Mouse (Mus musculus) megakaryocyte progenitor cell, adult 5-6 weeks (primary cell): ENCODE results near the gene Gm20388. TPM values are rescaled to one million over a fixed set of nuclear protein-coding genes. Genes with fewer than 3 reads are reported as not detected.

ENCODE experiments used
- ATAC-seq: replicated peaks from 2 replicates; pipeline ENCODE4 v1.8.0; 2016; ENCODE audit warnings: mild to moderate bottlenecking, moderate TSS enrichment, inconsistent platforms; ENCODE audit not compliant: poor library complexity
- total RNA-seq, 2 experiments: library from RNA; stranded (forward) in 1 of 2; stranded (reverse) in 1 of 2; fragments of 157-497, 149-512 nt in 1 of 2; fragments of 200-1000 nt in 1 of 2; gene quantifications; 2 replicates each; pipeline versions ENCODE4 v1.2.3 to v1.2.4; 2015 to 2017

Gm20388 gene
- total RNA-seq, 2 experiments from 2014 or later = 18.6 TPM; not detected in 1

- ATAC-seq = no peak
Observed at GRCm38 (mm10) chr8:120472230-120472629, 561.6 kb downstream of the Gm20388 start.

DNA sequence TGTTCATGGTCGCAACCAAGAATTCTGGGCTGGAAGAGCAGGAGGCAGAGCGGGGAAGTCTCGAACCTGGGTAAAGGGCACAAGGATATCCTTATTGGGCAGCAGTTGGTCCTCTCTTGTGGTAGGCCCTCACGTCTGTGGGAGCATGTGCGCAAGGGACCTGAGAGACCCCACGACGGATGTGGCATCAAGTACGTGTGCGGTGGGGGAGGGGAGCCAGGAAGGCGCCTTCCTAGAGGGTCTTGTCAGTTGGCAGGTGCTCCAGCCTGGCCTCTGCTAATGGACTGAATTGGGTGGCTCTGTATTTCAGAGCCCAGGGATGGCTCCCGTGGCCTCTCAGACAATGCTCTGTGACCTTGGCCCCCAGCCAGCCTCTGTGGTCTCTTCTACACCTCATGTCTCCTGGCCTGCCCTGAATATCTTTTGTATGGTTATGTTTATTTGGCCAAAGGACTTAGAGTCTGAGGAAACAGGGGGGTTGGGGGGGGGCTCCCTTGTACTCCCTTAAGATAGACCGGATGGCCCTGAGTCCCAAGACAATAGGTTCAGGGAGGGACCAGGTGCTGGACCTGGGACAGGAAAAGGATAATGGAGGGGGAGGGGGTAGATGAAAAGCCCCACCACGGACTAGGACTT, 563.2 kb downstream of the Gm20388 start:
- no peak for ATAC-seq

DNA sequence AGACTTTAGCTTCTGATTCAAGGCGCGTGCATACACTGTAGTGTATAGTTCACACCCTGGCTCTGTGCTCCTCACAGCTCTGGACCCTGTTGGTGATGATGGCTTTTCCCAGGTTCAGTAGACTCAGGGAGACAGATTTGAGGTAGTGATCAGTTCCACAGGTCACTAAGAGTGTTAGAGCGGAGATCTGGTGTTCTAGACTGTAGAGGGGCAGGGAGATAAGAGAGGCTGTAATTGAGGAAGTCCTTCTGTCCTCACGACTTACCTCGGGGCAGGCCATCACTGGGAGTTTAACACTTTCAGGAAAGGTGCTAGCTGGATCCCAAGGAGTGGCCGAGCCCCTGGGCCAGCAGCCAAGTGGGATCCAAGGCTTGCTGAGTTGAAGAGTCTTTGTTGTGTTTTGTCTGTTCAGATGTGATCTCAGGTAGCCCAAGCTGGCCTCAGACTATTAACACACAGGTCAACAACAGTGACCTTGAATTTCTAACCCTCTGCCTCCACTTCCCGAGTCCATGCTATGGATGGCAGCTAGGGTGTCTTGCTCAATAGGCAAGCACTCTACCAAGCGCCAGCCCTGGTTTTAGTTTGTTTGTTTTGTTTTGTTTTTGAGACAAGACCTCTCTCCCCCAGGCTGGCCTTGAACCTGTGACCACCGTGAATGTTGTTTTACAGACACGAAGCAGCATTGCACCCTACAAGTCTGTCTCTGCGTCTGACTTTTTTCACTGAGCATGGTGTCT, 564.0 kb downstream of the Gm20388 start:
- no peak for ATAC-seq

- peak; percentile 81 for ATAC-seq
Observed at GRCm38 (mm10) chr8:120475462-120476201, 565.0 kb downstream of the Gm20388 start.

DNA sequence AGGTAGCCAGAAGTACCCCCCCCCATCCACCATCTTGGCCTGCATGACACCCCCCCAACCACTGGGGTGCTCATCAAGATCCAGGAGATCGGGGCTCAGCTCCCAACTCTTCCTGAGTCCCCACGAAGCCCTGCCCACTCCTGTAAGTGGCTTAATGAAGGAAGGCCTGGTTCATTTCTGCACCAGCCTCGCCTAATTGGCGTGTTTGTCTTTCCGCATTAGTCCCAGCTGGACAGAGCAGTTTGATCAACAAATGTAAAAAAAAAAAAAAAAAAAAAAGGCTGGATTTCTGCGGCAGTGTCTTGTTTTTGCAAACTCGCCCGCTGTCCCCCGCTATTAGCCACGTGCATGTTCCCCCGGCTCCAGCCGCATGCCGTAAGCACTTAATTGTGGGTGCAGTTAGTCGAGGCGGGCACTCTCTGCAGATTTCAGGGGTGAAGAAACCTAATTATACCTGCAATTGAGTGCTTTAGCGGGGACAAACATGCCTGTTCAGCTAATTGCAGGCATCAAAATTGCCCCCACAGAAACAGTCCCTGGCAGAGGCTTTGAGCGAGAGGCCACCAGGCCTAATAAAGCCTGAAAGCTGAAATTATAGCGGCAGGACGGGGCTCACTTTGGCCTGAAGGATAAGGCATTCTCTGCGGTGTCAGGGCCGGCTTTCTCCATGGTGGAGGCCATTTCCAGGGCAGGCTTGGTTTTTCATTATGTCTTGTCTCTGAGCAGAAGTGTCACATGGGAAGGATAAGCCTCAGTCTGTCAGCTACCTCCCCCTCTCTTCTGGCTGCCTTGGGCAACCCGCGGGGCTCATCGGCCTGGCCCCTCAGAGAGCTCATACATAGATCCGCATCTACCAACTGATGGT, 566.3 kb downstream of the Gm20388 start:
- no peak for ATAC-seq

GRCm38 (mm10) chr8:120478754-120479153, 568.1 kb downstream of the Gm20388 start:
- no peak for ATAC-seq

DNA sequence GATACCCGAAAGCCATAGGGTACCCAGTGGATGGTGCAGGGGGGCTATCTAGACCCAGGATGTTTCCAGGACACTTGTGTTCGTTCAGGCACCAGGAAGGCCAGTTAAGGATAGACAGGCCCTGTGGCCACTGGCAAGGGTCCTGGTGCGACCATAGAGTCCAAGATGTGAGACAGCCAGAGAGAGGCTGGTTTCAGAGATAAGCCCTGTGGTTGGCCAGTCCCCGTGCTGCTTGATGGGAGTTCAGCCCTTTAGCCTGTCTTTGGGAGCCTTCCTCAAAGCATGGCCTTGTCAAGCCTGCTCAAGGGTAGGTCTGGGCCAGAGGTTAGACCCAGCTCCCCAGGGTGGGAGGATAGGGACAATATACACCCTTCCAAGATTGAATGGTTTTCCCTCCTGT, 569.0 kb downstream of the Gm20388 start:
- no peak for ATAC-seq

- ATAC-seq = no peak
Observed at GRCm38 (mm10) chr8:120482015-120482689, 571.5 kb downstream of the Gm20388 start.

GRCm38 (mm10) chr8:120484460-120484859, 573.8 kb downstream of the Gm20388 start:
- ATAC-seq = no peak

DNA sequence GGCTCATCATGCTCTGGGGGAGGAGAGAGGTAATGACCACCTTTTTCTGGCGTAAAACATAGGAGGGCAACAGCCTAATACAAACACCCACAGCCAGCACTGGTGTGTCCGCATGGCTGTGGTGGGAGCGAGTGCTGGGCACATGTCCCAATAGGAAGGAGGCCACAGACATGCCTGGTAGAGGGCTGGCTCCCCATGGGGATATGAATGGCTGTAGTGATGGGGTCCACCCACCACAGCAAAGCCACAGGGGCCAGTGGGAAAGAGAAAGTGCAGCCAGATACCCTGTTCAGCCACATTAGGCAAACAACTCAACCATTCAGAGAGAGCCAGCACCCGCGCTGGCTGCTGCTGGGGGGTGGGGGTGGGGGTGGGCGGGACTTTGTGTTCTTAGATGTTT, 574.5 kb downstream of the Gm20388 start:
- ATAC-seq = peak; percentile 0; the same call in 1 of the 2 replicates

- peak; percentile 21 for ATAC-seq
Observed at GRCm38 (mm10) chr8:120485551-120486476, 575.2 kb downstream of the Gm20388 start.

DNA sequence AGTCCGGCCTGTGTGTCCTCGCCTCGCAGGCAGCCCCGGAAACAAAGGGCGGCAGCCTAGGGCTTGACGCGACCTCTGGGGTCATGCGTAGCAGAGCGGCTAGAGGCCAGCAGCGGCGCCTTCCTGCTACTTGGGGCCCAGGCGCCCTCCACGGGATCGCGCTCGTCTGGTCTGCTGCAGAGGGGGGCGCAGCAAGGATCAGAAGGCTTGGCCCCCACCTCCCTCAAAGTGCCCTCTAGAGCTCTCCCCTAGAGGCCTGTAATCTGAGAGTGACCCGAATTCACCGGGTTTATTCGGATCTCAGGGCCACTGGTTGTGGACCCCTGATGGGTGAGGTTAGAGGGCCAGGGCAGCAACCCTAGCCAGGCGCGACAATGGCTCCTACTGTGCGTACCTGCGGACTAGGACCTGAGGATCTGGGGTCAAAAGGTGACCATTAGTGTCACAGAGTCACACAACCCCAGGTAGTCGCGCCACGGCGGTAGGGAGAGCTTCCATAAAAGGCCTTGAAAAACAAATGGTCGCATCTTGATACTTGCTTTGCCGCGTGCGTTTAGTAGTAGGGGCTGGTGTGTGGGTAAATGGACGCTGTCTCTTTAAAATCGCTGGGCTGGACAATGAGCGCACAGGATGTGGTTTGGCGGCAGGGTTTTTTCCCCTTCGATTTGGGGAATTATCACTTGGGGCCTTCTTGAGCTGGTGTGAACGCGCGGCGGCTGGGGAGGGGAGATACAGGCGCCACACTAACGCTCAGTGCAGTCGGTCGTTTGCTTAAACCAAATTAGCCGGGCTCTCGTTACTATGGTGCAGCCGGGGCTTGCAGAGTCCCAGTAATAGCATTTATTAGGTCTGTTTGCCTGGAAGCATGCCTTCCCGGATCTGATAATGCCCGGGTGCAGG, 576.1 kb downstream of the Gm20388 start:
- ATAC-seq = peak; percentile 45

- no peak for ATAC-seq
Observed at GRCm38 (mm10) chr8:120487377-120487728, 576.7 kb downstream of the Gm20388 start.

DNA sequence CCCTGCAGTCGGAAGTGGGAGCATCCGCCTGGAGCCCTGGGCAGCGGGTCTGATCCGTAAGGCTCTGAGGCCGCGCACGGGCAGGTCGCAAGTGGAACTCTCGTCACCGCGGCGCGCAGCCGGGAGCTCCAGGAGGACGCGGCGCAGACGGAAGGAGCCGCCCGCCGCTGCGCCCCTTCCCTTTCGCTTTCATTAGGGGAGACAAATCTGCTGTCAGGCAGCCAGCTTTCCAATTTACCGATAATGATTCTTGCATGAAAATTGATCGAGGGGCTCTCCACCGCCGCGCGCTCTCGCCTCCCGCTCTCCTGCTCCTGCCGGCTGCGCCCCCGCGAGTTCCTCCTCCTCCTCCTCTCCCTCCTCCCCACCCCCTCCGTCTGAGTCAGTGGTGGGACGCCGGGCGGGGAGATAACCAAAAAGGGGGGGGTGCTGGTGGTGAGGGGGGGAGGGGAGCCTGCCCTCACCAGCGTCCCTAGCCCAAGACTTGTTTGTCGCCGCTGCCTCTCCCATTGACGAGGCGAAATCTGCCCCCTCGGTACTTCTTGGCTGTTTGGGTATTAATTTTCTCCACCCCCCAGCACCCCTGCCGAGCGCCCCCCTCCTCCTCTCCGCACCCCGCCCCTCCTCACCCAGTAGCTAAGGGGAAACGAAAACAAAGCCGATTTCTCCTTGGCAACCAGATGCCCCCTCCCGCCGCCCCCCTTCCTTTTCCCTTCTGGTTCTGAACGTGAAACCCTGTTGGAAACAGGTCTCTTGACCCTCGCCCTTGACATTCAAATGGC, 577.3 kb downstream of the Gm20388 start:
- ATAC-seq = peak; percentile 35

- no peak for ATAC-seq
Observed at GRCm38 (mm10) chr8:120488636-120489131, 578.0 kb downstream of the Gm20388 start.

DNA sequence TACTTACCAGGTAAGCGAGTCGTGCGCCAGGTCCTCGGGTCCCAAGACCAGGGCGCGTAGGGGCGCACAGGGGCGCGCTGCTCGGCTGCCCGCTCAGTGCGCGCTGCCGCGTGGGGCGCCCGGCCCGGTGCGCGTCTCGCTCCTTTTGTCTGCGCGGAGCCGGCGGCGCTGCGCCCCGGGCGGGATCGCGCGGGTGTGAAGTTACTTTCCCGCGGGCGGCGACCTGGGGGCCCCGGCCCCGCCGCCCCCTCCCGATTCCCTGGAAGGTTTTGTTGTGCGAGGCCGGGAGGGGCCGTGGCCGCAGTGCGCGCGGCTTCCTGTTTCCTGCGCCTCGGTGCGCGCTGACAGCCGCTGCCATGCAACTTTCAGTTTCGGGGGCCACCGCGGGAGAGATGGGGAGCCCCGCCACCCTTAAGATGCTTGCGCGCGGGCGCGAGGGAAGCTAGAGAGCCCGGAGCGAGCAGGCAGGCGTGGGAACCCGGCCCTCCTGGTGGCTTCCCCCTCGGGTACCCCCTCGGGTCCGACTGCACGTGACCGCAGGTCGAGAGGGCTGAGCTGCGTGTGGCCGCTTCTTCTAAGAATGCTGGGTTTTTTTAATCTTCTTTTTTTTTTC, 578.6 kb downstream of the Gm20388 start:
- no peak for ATAC-seq

- ATAC-seq = no peak
Observed at GRCm38 (mm10) chr8:120489771-120490281, 579.2 kb downstream of the Gm20388 start.
